Mouse (Mus musculus) heart, adult 11 months (tissue): Measurements from ENCODE around the gene Hcar1.
A peak's percentile ranks its signal among the peaks of the same experiment; 100 is the strongest.

Source experiments
- DNase-seq: peaks from one replicate; pipeline ENCODE4 v3.0.0; 2022

Hcar1 gene

GRCm38 (mm10) chr5:123879928-123880327 lies at the start of gene Hcar1:
Gene Hcar1, minus strand, starts transcription at chr5:123880020.
- DNase-seq: peak; percentile 93

DNA sequence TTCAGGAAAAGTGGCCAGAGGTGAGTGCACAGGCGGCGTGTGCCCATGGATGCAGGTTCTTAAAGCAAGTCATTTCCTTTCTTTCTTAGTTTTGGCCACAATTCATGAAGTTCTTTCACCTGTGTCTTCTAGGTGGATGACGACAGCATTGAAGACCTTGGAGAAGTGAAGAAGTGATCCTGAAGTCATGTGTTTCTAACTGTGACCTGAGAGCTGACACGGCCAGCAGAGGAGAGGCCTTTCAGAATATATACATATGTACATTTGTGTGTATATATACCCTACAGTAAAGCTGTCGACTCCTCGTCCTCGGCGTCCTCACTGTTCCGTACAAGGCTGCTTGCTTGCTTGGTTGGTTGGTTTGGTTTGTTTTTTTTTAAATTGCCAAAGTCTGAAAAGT lies 47.3 kb upstream of the Hcar1 start, which contains the start of gene Gm43518:
Gene Gm43518, plus strand, starts transcription at position 301 of the 400 bp plus-strand sequence.
- DNase-seq: peak; percentile 86

DNA sequence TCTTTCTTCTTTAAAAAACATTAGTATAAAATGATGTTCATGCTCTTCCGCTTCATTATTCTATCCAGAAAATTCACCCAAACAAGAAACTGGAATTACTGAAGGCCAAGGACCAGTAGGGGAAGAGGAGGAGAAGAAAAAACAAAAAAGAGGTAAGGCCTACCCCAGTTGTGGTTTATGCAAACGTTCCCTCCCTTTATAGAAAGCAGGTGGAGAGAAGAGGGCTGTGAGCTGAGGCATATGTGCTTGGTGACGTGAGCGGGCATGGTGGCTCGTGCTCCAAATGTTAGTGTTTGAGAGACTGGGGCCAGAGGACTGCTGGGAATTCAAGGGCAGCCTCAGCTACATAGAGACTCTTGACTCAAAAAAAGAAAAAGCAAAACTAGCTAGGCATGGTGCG lies 42.3 kb upstream of the Hcar1 start:
- no peak for DNase-seq

- no peak for DNase-seq
Measured at GRCm38 (mm10) chr5:123914852-123915251, 35.0 kb upstream of the Hcar1 start.

DNA sequence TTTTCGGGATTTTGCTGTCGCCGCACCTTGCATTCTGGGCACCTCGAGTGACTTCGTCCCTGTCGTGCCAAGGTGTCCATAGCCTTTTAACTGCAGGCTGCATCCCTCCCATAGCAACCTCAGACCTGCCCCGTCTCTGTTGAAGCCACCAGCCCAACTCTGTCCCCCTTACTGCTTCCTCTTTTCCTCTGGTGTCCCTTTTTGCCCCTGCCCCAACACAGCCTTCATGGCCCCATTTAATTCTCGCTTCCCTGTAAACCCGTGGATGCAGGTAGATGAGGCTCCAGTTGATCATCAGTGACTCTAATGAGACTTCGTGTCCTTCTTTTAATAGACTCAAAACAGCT lies 27.8 kb upstream of the Hcar1 start:
- DNase-seq: no peak

GRCm38 (mm10) chr5:123906976-123907630 lies 27.3 kb upstream of the Hcar1 start, which contains the start of gene Denr:
Gene Denr, plus strand, starts transcription at chr5:123907175.
- DNase-seq: peak; percentile 100

DNA sequence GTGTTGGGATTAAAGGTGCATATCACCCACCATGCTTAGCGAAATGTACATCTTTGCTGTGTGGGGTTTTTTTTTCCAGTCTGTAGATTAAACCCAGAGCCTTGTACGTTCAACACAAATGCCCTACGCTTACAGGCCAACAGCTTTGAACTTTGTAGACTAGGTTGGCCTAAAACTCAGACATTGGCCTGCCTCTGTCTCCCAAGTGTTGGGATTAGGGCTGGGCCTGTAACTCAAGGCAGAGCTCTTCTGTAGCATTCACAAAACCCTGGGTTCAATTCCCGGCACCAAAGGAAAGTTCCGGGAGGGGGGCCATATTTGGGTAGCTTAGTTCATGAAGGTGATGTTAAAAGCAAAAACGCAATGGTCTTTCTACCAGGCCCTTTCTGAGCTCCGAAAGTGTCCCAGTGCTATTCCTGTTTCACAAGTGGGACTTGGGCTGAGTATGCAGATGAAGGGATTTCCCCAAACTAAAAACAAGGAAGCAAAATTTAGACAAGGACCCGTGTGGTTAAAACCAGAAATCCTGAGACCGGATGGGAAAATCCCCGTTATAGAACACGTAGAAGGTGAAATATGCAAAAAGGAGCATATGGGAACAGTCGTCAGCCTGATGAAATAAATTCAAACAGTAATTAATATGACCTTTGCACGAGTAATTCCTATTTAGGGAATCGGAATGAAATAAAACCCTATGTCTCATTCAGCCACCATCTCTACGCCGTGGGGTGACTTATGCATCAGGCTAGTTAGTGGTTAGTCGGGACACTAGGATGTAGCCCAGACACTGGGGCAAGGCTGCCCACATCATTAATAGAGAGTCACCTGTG lies 26.5 kb upstream of the Hcar1 start:
- peak; percentile 87 for DNase-seq

DNA sequence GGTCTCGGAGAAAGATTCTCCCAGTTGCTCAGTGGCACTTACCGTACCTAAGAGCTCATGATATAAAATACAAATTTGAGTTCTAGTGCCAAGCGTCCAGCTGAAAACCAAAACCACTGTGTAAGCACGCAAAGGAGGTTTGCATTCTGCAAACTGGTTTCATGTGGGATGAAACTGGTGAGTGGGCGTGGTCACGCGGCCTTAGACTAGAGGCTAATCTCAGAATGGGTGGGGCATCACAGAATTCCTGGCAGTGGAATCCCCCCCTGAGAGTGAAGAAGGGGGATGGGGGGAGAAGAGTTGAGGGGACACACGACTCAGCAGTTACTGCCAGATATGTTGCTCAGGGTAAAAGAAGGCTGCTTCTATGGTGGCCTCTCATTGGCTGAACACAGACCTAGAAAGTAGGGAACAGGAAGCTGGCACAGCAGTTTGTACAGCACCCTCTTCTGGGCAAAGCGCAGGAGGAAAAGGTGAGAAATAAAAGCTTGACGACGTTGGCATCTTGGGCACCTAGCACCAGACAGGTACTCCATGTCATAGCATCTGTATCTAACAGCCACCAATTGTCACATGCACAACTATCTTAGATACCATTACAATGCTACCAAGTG lies 24.3 kb upstream of the Hcar1 start:
- peak; percentile 88 for DNase-seq

- DNase-seq: peak; percentile 93
Measured at GRCm38 (mm10) chr5:123897352-123897751, 17.5 kb upstream of the Hcar1 start.

DNA sequence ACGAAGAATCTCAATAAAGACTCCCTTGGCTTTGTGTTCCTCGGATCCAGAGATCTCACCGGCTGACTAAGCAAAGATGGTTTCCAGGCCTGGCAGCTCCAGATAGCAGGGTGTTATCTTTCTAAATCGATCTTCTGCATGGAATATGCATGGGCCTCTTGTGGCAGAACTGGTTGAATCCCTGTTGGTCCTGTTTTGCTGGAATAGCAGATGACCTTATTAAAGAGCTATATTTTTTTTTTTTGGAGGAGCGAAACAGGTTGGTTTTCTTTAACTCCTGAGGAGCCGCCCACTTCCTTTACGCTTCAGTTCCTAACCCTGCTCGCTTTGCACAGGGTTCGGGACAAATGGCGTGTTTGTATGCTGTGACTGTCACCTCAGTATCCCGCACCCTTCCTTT lies 16.6 kb upstream of the Hcar1 start:
- no peak for DNase-seq

DNA sequence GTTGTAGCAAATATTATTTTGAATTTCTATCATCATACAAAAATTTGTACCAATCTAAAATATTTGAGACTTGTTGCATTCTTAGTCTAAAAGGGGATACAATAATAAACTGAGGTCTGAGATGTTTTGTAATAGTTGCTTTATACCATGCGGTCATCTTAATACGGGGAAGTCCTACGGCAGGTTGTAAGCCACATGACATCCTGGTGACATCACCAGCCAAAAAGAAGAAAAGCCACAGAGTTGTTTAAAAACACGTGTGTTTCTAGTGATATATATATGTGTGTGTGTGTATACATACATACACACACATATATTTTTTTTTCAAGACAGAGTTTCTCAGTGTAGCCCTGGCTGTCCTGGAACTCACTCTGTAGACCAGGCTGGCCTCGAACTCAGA lies 13.7 kb upstream of the Hcar1 start:
- no peak for DNase-seq

- DNase-seq: no peak
Measured at GRCm38 (mm10) chr5:123891669-123892068, 11.8 kb upstream of the Hcar1 start.

- no peak for DNase-seq
Measured at GRCm38 (mm10) chr5:123890987-123891386, 11.2 kb upstream of the Hcar1 start.

- no peak for DNase-seq
Measured at GRCm38 (mm10) chr5:123890312-123890711, 10.5 kb upstream of the Hcar1 start.

- no peak for DNase-seq
Measured at GRCm38 (mm10) chr5:123886365-123886764, 6.5 kb upstream of the Hcar1 start.

- no peak for DNase-seq
Measured at GRCm38 (mm10) chr5:123884332-123884731, 4.5 kb upstream of the Hcar1 start.

GRCm38 (mm10) chr5:123883891-123884290 lies 4.1 kb upstream of the Hcar1 start:
- no peak for DNase-seq

GRCm38 (mm10) chr5:123880778-123881177 lies 958 bp upstream of the Hcar1 start:
- DNase-seq: no peak

DNA sequence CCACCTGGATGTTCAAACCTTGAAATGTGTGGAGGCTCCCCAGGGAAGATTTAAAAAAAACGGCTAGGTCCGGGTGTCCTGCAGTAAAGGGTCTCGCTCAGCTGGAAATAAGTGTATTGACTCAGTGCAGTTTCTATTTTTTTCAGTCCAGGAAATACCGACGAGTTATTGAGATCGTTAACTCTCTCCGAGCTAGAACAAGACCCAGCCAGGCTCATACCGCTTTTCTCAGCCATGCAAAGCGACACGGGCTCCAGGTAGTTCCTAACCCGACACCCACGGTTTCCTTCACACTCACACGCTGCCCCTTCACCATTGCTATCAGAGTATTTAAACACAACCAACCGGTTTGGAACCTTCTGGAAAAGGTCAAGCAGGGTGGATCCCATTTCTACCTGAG lies 1.8 kb downstream of the Hcar1 start:
- DNase-seq: no peak

- no peak for DNase-seq
Measured at GRCm38 (mm10) chr5:123874177-123874576, 5.6 kb downstream of the Hcar1 start.

GRCm38 (mm10) chr5:123869615-123870014 lies 10.2 kb downstream of the Hcar1 start:
- DNase-seq: no peak

GRCm38 (mm10) chr5:123866457-123866856 lies 13.4 kb downstream of the Hcar1 start:
- DNase-seq: no peak

DNA sequence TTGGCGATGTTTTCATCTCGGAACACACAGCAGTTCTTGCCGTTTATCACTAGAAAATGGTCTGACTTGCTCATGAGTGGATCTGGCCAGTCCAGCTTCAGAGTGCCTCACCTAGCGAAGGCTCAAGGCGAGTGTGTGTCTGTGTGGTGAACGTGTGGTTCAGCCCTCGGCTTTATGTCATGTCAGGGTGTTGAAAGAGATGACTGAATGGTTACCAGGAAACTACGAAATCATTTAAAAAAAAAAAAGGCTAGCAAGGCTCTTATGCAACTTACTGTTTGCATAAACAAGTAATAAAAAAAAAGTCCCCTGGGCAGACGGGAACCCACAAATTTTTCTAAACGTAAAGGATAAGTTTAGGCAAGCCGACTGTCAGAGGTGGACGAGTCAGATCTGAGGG lies 14.5 kb downstream of the Hcar1 start, which contains the start of gene Hcar2:
Gene Hcar2, minus strand, starts transcription at position 135 of the 400 bp plus-strand sequence.
- no peak for DNase-seq

DNA sequence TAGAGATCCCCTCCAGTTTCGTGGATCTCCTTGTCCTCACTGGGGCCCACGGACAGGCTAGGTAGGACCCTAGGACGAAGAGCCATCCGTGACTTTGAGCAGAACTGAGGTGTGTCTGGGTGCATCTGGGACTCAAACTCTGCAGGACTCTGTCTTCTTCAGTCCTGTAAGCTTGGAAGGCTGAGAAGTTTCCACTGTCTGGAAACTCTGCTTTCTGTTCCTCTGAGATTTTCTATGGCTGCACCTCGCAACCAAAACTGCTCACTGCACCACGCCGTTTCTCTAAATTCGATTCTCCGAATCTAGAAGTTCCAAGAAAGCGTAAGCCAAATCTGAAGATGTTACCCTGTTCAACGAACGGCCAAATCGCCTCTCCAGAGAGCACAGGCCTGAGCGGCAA lies 15.9 kb downstream of the Hcar1 start:
- DNase-seq: no peak
